Mouse (Mus musculus) induced T-regulatory cell, adult 2 months (primary cell): ENCODE results near the gene Tnfaip8l2.

Experiments
- DNase-seq: peaks from one replicate; pipeline ENCODE4 v3.0.0-alpha.2; 2012; ENCODE audit warnings: low read depth

Gene Tnfaip8l2

DNA sequence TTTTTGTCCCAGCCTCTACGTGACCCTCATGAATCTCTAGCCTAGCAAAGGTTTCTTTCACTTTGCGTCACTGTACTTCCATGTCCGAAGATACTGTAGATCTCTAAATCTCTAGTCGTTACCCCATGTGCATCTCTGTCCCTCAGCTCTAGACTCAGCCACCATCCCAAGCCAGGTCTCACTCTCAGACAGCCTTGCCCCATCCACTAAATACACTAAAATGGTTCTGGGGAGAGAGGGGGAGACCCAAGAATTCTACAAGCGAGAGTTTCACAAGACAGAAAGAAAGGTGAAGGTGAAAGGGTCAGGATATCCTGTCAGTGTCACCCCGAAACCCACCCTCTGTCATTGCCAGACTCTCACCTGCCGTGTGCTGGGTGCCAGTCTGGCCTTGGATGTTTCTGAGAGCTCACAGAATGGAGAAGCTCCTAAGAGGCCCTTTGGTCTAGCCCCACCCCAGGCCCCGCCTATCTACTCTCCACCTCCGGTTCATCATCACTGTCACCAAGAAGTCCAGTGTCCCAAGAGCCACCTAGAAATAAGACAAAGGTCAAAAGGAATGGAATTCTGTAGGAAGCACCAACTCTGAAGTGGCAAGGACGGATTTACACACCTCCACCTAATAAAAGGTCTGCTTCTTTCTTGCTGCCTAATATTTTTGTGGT lies at the start of gene Tnfaip8l2:
Gene Tnfaip8l2, minus strand, starts transcription at position 409 of the 665 bp plus-strand sequence.
- DNase-seq: peak; percentile 84

DNA sequence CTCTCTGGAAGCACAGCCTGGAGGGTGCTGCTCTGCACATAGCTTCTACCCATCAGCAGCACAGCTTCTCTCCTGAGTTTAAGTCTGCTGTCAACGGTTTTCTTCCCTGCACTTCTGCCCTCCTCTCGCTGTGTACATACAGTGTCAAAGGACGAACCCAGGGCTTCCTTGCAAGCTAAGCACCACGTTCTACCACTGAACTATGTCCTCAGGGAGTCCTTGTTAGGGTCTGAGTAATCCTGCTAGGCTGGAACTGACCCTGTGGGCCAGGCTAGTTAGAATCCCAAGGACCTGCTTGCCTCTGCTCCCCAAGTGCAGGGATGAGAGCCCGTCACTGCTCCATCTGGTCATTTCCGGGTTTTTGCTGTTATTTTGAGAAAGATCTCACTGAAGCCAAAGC lies 44.7 kb upstream of the Tnfaip8l2 start:
- no peak for DNase-seq

DNA sequence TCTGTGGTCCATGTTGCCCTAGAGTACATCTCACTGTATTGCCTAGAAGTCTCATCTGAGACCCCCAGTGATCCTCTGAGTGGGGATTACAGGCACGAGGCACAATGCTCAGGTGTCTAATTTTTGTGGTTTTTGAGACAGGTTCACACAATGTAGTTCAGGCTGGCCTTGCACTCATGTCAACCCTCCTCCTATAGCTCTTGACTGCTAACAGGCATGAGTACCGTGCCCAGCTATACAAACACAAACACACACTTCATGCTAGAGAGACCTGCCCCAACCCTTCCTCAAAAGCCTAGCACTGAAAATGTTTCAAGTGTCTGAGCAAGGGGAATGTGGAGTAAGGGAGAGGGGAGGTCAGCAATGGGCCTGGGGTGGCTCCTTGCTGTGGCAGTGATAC lies 43.9 kb upstream of the Tnfaip8l2 start:
- no peak for DNase-seq

- DNase-seq: no peak
Observed at GRCm38 (mm10) chr3:95184796-95185577, 42.8 kb upstream of the Tnfaip8l2 start.

DNA sequence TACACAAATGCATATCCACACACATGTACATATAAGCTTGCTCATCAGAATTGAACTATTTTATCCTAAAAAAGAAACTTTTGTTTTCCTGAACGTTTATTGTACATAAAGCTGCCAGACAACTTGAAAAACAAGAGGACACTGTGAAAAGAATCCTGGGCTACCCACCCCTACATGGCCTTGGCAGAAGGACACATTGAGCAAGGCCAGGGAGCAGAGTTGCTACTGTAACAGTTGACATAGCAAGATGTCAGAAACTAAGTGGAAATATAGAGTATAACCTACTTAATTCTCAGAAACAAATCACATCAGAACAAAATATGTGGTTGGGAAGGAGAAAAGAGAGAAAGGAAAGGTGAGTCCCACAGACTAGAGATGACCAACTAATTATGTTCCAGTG lies 39.7 kb upstream of the Tnfaip8l2 start:
- DNase-seq: no peak

GRCm38 (mm10) chr3:95179890-95180289 lies 37.7 kb upstream of the Tnfaip8l2 start:
- DNase-seq: no peak

GRCm38 (mm10) chr3:95178948-95179347 lies 36.8 kb upstream of the Tnfaip8l2 start:
- no peak for DNase-seq

- no peak for DNase-seq
Observed at GRCm38 (mm10) chr3:95177583-95177982, 35.4 kb upstream of the Tnfaip8l2 start.

DNA sequence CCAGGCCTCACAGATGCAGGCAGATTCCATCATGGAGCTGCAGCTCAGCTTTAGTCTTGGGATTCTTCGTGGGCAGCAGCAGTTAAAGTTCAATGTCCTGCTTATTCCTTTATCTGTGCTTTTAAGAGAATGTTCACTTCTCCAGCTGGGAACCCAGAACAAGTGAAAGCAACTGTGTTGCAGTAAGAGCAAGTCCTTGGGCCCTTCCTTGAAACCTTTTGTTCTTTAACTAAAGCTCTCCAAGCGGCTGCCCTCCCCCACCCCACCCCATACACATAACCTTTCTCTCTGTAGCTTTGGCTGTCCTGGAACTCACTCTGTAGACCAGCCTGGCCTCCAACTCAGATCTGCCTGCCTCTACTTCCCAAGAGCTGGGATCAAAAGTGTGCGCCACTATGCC lies 34.3 kb upstream of the Tnfaip8l2 start:
- no peak for DNase-seq

- DNase-seq: peak; percentile 90
Observed at GRCm38 (mm10) chr3:95174011-95174592, 31.9 kb upstream of the Tnfaip8l2 start.

DNA sequence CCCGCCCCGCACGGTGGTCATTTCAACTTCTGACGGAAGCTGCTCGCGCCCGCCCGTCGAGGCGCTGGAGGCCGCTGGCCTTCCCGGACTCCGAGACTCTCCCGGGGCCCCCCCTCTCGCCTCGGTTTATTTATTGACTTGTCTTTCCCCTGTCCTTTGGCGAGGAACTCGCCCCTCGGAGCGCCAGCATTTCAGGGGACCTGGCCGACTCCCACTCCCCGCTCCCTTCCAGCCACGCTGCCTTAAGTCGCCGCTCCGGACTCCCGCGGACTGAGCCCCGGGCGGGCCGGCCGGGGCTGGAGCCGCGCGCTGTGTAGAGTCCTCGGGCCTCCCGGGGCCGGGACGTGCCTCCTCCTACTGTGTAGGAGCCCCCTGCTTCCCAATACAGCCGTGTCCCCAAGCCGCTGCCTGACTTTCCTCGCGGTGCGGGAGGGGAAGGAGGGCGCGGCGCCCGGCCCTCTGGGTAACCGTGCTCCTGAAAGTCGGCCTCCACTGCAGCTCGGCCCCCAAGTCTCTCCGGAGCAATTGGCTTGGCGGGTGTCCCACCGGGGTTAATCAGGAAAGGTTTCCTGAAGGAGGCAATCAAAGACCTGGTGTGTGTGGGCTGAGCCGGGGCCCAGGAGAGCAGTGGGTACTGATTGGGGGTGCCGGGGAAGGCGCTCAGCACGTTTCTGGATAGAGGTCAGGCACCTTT lies 31.2 kb upstream of the Tnfaip8l2 start:
- DNase-seq: peak; percentile 34

- no peak for DNase-seq
Observed at GRCm38 (mm10) chr3:95172526-95173255, 30.5 kb upstream of the Tnfaip8l2 start.

DNA sequence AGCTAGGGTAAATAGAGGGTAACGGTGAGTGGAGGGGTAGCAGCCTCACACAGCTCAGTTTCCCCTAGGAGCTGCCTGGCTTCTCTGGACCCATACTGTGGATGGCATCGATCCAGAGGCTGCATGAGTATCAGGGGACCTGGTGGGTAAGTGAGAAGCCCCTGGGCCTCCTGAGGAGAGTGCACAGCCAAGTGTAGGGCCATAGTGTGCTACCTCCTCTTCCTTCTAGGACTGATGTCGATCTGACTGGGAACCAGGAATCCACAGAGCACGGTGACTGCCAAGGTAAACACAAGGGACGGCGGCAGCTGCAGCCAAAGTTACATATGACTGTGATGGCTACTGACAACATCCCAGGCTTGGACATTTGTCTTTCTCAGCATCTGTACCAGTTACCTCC lies 28.9 kb upstream of the Tnfaip8l2 start:
- DNase-seq: no peak

DNA sequence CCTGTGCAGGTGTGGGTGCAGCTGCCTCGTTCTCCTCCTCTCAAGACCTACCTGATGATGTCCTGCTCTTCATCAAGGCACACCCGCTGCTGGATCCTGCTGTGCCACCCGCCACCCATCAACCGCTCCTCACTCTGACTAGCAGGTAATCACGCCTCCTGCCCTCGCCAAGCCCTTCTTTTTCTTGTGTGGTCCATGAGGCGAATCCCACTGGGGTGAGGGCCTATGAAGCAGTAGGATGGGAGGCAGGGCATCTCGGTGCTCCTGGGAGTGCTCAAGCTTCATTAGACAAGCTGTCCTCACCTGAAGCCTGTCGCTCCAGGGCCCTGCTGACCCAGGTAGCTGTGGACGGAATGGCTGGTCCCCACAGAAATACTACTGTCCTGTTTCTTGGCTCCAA lies 27.8 kb upstream of the Tnfaip8l2 start:
- no peak for DNase-seq

DNA sequence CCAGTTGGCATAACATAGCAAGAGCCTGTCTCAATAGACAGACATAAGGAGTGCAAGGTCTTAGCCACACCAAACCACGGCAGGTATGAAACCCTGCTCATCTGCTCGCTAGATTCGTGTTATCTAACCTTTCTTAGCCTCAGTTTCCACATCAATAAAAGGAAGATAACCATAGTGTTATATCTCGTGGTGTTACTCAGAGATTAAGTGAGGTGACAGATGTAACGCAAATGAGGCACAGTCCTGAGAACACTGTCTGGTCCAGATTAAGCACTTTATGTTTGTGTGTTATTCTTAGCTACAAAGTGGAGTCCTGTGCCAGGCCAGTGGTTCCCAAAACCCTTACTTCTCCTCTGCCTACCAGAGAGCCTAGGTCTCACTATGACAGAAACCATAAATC lies 22.7 kb upstream of the Tnfaip8l2 start:
- no peak for DNase-seq

DNA sequence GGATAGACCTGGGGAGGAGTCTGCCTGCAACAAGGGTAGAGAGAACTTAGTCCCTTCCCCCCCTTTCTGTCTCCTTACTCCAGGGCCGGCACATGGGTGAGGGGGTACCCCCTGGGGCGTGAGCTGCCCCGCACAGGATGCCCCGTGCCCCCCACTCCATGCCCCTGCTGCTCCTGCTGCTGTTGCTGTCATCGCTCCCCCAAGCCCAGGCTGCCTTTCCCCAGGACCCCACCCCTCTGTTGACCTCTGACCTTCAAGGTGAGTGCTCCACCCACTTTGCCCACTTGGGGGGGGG lies 22.0 kb upstream of the Tnfaip8l2 start:
- no peak for DNase-seq

DNA sequence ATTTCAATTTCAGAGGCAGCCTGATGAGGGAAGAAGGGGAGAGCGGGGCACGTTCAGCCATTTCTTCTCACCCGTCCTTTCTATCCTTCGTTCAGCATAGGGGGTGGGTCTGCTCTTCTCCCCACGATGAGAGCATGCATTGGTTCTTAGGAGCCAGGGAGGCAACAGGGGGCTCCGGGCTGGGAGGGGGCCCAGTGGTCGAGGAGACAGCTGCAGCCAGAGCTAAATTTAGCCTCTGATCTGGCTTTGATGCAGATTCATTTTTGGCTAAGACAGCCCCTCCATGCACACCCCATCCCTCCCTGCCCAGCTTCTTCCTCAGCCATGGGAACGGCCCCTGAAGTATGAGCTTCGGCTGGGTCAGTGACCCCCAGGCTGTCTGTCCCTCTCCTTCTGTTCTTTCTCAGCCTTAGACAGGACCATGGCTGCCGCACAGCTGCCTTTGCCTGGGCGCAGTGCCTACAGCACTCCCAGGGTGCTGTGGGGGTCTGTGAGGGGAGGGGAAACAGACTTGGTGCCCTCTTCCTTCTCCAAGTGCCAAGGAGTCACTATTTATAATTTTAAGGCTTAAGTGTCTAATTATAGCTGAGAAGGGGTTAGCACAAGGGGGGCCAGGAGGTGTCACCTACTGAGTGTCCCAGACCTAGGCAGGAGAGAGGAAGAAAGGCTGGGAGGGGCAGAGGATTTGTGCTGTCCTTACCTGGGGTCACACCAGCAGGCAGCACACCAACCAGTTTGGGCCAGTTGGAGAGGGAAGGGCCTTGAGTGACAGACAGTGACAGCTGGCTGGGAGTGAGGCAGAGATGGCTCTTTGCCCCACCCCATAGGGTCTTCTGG lies 21.5 kb upstream of the Tnfaip8l2 start:
- DNase-seq: no peak

GRCm38 (mm10) chr3:95162345-95162628 lies 20.1 kb upstream of the Tnfaip8l2 start:
- DNase-seq: no peak

DNA sequence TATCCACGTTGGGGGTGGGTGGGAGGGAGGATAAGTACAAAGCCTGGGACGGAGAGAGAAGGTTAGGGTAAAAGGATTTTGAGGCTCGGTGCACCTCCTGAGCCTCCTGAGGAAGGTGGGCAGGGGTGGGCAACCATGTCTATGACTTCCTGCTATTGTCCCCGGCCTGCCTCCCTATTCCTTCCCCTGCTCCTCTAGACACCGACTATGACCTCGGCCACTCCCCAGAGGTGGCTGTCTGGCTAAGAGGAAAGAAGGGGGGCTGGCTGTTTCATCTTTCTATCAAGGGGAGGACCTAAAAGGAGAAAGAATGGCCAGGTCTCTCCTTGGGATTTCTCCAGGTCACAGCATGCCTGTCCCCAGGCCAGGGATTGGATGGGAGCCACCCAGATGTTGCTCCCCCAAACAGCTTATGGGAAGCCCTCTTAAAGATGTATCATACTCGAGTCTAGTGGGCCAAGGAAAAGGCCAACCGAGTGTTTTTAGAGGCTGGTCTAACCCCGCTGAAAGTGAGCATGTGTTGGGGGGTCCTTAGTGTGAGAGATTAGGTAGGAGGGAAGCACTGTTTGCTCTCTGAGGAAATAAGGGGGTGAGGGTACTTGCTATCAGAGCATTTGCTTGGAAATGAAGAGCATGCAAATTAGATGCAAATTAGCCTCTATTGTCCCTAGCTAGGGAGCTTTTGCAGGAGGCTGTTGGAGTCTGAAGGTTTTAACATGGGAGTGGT lies 19.6 kb upstream of the Tnfaip8l2 start:
- DNase-seq: peak; percentile 30

DNA sequence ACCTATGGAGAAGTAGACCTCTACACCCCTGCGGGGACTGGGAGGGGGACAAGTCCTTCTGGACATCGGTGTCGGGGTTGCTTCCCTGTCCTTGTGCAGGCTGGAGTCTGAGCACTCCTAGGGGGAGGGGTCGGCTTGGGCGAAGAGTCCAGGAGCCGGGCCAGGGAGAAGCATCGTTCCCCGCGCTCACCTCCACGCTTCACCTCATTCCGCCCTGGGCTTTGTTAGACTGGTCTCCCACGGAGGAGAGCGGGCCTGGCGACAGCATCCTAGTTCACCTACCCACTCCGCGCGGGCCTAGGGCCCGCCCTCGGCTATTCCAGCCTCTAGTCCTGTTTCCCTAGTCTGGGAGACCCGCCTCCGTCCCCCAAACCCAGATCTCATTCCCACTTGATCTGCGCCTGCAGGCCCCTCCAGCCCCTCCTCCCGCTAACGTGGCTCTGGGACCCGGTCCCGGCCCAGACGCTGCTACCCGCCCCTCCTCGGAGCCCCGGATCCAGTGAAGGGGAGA lies 18.9 kb upstream of the Tnfaip8l2 start:
- DNase-seq: peak; percentile 34
